Mouse (Mus musculus): ENCODE measurements around the gene Pknox1. TPM values are rescaled to one million over a fixed set of nuclear protein-coding genes. Genes with fewer than 3 reads are reported as not detected.

The Pknox1 gene
- total RNA-seq, 2 experiments from 2014 or later: 13.1 to 17.8 TPM

DNA sequence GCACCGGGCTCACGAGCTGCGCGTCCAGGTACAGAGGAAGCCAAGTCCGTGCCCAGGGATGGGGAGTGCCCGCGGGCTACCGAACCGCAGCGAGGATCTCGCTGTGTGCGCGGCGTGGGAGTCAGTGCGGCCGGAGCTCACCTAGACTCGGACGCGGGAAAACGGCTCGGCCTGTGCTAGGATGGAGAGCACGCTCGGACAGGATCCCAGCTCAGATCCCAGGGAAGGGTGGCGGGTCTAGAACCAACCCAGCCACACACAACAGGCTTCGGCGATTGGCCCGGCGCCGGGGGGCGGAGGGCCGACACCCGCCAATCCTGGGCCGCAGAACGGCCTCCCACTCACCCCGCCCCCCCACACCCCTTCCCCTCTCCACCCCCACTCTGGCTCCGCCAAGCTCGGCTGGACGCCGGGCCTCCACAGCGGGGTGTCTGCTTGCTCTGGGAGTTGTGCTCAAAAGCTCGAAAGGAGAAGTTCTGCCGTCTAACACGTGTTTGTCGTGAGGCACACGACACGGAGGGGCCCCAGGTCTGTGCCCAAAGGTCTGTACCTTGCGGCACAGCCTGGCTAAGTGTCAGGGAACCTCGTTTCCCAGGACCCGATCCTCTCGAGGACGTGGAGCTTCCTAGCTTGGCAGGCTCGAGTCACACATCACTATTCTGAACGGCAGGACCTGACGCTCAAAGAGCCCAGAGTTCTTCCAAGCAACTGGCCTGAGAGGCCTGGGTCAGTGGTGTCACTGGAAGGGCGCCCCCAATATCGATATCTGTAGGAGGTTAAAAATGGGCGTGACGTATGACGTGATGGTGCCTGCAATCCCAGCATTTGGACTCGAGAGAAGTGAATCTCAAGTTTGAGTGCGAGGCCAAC is 72.6 kb downstream of the Pknox1 start, which contains the start of gene Cbs:
Gene Cbs, minus strand, starts transcription at position 297 of the 870 bp plus-strand sequence.
- intact Hi-C loops (cut with DNase I): no loop called here
- peak; percentile 49 to 54 for DNase-seq (ENCODE audit: low spot score in 2 of 2)

GRCm38 (mm10) chr17:31637866-31638570 is 73.5 kb downstream of the Pknox1 start:
- intact Hi-C loops (cut with DNase I): no loop called here
- DNase-seq (ENCODE audit: low spot score in 2 of 2): peak; percentile 49 to 57

DNA sequence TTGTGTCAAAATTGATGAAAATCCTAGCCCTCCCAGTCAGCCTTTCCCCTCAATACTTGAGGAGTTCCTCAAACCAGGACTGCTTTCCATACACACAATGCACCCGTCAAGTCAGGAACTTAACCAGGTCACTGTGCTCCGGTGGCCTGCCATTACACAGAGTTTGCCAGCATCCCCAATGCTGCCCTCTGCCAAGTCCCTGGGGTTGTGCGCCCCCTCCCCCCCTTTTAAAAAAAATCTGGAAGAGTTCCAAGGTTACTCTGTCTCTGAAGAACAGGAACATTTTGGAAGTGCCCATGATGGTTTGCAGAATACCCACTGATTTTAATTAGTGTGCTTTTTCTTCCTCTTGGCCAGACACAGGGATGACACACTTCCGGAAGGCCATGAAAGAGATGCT is 75.1 kb downstream of the Pknox1 start:
- no peak for DNase-seq (ENCODE audit: low spot score in 2 of 2)
- intact Hi-C loops (cut with DNase I): no loop called here

DNA sequence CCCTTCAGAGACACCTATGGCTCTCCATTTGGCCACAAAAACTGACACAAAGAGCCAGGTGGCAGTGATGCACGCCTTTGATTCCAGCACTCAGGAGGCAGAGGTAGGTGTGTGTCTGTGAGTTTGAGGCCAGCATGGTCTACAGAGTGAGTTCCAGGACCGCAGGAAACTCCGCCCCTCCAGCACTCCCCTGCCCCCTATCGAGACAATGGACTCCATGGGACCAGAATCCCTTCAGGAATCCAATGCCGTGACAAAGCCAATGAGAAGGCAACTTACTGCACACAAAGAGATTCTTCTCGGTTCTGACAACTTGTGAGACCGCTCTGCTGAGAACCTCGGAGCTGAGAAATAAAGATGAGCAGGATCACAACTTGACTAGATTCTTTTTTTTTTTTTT is 77.8 kb downstream of the Pknox1 start:
- DNase-seq (ENCODE audit: low spot score in 2 of 2): no peak
- intact Hi-C loops (cut with DNase I): no loop called here

GRCm38 (mm10) chr17:31642913-31643312 is 78.4 kb downstream of the Pknox1 start:
- DNase-seq (ENCODE audit: low spot score in 2 of 2): no peak
- intact Hi-C loops (cut with DNase I): no loop called here

DNA sequence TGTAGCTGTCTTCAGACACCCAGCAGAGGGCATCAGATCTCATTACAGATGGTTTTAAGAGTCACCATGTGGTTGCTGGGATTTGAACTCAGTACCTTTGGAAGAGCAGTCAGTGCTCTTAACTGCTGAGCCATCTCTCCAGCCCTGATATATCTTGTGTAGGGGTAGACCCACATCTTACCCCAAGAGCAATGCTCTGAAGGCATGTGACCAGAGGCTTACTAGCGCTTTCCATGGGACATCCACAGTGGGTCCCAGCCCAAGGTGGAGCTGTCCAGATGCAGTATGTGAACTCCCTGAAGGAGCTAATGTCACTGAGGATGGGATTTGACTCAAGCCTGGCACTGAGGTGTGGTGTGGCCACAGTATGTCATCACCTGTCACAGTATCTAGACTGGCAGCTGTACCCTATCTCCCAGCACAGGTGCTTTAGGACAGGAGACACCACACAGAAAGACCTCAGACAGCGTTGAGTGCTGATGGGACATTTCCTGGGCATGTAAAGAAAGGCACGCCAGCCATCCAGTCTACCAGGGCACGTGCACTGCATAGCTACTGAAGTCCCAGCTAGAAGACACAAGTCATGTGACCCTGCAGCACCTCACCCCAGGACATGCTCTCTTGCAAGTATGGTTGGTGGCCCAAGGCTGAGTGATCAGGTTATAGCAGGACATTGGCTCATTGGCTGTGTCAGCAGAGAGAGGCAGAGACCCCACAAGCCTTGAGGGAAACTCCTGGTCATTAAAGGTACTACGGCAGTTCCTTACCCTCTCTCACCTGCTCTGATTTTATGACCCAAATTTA is 81.9 kb downstream of the Pknox1 start:
- intact Hi-C loops (cut with DNase I): no loop called here
- DNase-seq (ENCODE audit: low spot score in 2 of 2): no peak

- no peak for DNase-seq (ENCODE audit: low spot score in 2 of 2)
- intact Hi-C loops (cut with DNase I): no loop called here
These were observed 87.6 kb downstream of the Pknox1 start for GRCm38 (mm10) chr17:31652152-31652551.

DNA sequence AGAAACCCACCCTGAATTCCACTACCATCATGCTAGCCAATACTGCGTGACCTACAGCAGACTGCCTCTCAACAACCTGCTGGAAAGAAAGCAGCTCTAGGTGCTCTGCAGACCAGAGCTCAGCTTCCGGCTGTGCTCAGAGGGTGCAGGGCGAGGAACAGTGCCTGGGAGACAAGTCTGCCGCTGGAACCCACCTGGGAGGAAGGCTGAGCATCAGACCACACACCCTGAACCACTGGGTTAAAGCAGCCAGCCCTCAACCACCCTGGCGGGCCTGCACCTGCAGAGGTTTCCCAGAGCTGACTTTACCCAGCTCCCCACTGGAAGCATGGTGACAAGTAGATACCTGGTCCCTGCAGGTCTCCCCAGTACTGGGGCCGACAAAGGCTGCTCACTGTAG is 88.7 kb downstream of the Pknox1 start:
- intact Hi-C loops (cut with DNase I): no loop called here

GRCm38 (mm10) chr17:31655366-31655765 is 90.8 kb downstream of the Pknox1 start:
- no peak for DNase-seq (ENCODE audit: low spot score in 2 of 2)
- intact Hi-C loops (cut with DNase I): loop anchor here (5.0 kb wide), 1 partner anchor 133 kb away; the partner anchor contains the start of gene Ndufv3

More for the DNA sequence above, 88.7 kb downstream of the Pknox1 start:
- DNase-seq (ENCODE audit: low spot score in 2 of 2): no peak

DNA sequence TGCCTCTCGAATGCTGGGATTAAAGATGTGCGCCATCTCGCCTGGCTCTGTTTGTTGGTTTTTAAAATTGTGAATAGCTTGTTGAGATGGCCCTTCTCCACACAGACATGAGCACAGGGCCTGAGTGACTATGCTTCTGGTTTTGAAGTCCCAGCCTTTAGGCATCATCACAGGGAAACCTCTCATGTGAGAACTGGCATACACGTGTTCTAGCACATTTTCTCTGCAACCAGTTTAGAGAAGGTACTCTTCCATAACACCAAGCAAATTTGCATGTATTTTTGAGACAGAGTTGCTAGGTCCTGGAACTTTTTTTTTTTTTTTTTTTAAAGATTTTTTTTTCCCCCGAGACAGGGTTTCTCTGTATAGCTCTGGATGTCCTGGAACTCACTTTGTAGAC is 92.1 kb downstream of the Pknox1 start:
- DNase-seq (ENCODE audit: low spot score in 2 of 2): no peak
- intact Hi-C loops (cut with DNase I): loop anchor here (5.0 kb wide), 1 partner anchor 134 kb away; the partner anchor contains the start of gene Ndufv3

Small RNA genes within 50 kb of the gene (microRNA-seq; reads per million reads assigned to microRNA genes)
- gene Gm24970: not detected

Other genes with a start within 250 kb of the Pknox1 start
- 10 to 100 TPM; 19.7 to 30.6 TPM for gene Pde9a, start 178.5 kb upstream of the Pknox1 start, total RNA-seq (2021)
- 10 to 100 TPM; 23.9 to 28.2 TPM for gene Wdr4, start 44.8 kb upstream of the Pknox1 start, total RNA-seq (2021)
- 100 to 1,000 TPM; 231 to 260 TPM for gene Ndufv3, start 44.6 kb upstream of the Pknox1 start, total RNA-seq (2021)
- gene Cbs, start 72.5 kb downstream of the Pknox1 start, total RNA-seq (2021): 10 to 100 TPM; 34.8 to 50.0 TPM
- gene U2af1, start 94.2 kb downstream of the Pknox1 start, total RNA-seq (2021): 100 to 1,000 TPM; 112 to 118 TPM
- gene Cryaa, start 113.1 kb downstream of the Pknox1 start, total RNA-seq (2021): not detected

Measured in left cerebral cortex, postnatal 36 days (tissue).